Mouse (Mus musculus) layer of hippocampus, adult 2 months (tissue): ENCODE results near the gene Tbccd1. TPM values are rescaled to one million over a fixed set of nuclear protein-coding genes. Genes with fewer than 3 reads are reported as not detected.
"Not testable (repeated sequence)": the region's sequence is repeated elsewhere in the genome, so short reads cannot be mapped to it uniquely, and the experiment has no call there.

Experiments
- DNase-seq, 2 experiments: peaks; one replicate each; pipeline ENCODE4 v3.0.0; 2022; ENCODE audit warnings: low spot score in 2 of 2
- H3K27ac ChIP-seq: fragments of 200-600 bp; 2 replicates; pipeline ENCODE4 v1.8.1; 2022
- H3K4me3 ChIP-seq: fragments of 200-600 bp; 2 replicates; pipeline ENCODE4 v1.8.1; 2022; ENCODE audit warnings: mild to moderate bottlenecking
- CTCF ChIP-seq: fragments of 200-600 bp; conservative IDR thresholded peaks from 2 replicates; pipeline ENCODE4 v1.8.1; 2022; ENCODE audit warnings: antibody characterized with exemption, mild to moderate bottlenecking, moderate library complexity
- total RNA-seq, 2 experiments: library from RNA; stranded (reverse); gene quantifications; 2 replicates each; pipeline ENCODE4 v1.2.3; 2021

The Tbccd1 gene
- total RNA-seq, 2 experiments from 2014 or later, result 13.6 to 15.9 TPM

DNA sequence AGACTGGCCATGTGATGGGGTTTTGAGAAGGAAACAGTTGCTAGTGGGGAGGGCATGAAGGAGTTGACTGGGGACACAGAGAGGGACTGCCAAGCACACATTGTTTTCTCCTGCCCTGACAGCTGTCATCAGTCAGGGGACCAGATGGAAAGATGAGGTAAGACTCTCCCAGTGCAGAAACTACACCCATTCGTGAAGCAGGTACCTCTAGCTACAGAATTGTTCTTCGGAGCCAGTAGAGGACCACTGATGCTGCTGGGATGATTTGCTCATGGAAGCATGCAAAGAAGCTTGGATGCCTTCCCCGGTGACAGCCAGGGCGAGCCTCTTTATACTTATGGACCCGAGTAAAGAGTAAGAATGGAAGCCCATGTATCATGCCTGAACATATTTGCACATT lies 59.9 kb downstream of the Tbccd1 start:
- TF ChIP-seq CTCF, result no peak
- H3K4me3 ChIP-seq, result no peak overlapping the region
- DNase-seq, result peak; percentile 67 to 71
- H3K27ac ChIP-seq, result peak overlapping the region; percentile 81

DNA sequence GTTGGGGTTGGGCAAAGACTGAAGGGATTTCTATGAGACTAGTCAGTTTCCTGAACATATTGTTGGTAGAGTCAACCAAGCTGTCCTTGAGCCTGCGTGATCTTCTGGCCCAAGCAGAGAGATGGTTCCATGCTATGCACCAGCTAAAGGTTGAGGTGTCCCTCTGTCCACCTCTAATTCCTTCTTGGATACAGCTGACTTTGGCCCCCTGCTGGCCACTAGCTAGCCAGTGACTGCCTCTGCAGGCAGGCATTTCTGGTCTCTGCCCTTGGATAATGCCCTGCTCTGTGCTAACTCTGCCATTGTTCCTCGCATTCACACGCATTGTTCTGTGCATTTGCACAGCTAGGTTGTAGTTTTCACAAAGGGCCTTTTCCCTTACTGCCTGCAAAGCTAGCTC lies 62.0 kb downstream of the Tbccd1 start:
- no peak for DNase-seq
- no peak overlapping the region for H3K27ac ChIP-seq
- TF ChIP-seq CTCF, result peak; percentile 71
- no peak overlapping the region for H3K4me3 ChIP-seq

DNA sequence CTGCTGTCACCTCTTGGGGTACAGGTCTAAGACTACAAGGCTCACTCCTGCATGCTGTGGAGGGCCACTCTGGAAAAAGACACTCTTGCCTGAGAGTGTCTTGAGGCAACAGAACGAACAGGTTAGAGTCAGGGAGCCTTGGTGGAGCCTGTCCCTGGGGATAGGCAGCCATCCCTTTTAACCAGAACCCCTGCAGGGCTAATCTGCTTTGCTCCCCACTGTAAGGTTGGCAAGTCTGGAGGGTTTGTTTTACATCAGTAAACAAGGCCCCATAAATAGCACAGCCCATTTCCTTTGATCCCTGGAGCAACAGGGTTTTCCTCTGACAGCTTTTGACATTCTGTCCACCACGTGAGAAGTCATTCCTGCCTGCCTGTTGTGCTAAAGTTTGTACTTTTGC lies 66.2 kb downstream of the Tbccd1 start:
- peak overlapping the region; percentile 83 for H3K27ac ChIP-seq
- H3K4me3 ChIP-seq, result no peak overlapping the region
- no peak for TF ChIP-seq CTCF
- DNase-seq, result no peak

DNA sequence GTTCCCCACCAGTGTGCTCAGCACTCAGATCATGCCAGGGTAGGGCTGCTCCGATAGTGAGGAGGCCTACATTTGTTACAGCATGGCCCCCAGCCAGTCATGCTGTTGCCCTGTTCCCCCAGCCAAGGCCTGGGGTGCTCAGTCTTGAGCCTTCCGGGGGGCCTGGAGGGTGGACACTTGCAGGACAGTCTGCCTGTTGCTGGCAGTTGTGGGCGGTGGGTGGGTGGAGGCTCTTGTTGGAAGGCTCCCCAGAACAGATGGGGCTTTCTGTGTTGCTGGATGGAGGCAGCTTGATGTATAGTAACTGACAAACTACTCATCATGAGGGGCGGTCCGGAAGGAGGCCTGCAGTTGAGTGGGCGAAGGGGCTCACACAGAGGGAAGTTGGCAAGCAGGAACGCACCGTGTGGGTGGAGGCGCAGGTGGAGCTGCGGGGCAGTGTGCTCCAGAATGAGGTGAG lies 67.5 kb downstream of the Tbccd1 start:
- Histone ChIP-seq H3K27ac (peak overlapping the region; percentile 83), H3K4me3 (no peak overlapping the region)
- TF ChIP-seq CTCF, result no peak
- peak; percentile 71 to 87 for DNase-seq

DNA sequence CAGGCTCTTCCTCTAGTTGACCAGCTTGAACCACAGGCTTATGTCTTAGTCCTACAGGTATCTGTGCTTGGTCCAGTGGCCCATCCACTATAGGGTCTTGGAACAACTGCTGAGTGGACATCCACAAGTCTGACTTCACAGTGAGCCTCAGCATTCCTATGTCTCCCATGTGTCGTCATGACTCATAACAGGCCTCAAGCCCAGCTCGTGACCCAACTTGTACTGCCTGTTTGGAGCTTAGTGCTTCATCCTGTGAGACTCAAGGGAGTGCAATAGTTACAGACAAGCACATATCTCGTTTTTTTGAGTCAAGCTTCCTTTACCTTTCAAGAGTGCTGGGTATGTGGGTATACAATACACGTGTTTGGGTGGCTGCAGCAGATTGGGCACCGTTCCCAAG lies 74.8 kb downstream of the Tbccd1 start:
- no peak for DNase-seq
- TF ChIP-seq CTCF, result no peak
- Histone ChIP-seq H3K27ac (no peak overlapping the region), H3K4me3 (no peak overlapping the region)

DNA sequence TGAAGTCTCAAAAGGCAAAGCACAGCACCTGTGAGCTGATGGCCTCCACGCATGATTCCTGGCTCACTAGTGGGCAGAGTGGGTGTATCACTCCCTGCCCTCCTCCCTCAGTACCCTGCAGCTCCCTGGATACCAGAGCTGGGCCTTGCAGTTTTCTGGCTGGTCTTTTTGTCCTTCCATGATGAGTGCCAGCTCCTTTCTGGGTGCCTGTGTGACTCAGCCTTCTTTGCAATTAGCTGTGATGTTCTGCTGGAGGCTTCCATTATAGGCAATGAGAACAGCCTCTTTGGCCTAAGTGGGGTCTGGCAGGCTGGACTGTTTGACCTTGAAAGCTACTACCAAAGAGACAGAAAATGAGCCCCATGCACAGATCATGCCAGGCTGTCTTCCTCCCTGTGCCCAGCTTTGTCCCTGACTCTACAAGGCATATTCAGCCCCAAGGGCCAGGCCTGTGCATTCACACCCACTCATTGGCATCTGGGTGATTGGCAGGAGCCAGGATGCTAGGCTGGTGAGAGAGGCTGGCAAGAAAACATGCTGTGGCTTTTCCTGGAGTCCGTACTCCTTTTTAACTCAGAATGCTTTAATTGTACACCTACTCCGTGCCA lies 78.1 kb downstream of the Tbccd1 start:
- TF ChIP-seq CTCF, result no peak
- Histone ChIP-seq H3K27ac (peak overlapping the region; percentile 76), H3K4me3 (no peak overlapping the region)
- peak; percentile 64 to 66 for DNase-seq

DNA sequence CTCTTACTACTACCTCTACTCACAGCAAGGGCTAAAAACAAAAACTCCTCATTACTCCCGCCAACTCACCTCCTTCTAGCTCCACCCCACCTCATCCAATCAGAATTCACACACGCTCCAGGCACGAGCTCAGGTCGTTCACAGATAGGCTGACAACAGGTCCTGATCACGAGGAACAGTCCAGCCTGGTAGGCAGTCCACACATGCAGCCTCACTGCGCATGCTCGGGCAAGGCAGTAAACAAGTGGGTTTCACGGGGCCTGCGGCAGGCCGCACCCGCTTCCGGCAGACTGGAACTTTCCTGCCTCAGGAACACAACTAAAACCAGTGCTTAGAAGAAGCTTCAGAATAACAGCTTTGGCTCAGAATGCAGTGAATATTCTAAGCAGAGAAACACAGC lies 79.2 kb downstream of the Tbccd1 start:
- H3K4me3 ChIP-seq, DNase-seq: not testable (repeated sequence)
- H3K27ac ChIP-seq, result peak overlapping the region; percentile 76; the same call in 1 of the 2 replicates

DNA sequence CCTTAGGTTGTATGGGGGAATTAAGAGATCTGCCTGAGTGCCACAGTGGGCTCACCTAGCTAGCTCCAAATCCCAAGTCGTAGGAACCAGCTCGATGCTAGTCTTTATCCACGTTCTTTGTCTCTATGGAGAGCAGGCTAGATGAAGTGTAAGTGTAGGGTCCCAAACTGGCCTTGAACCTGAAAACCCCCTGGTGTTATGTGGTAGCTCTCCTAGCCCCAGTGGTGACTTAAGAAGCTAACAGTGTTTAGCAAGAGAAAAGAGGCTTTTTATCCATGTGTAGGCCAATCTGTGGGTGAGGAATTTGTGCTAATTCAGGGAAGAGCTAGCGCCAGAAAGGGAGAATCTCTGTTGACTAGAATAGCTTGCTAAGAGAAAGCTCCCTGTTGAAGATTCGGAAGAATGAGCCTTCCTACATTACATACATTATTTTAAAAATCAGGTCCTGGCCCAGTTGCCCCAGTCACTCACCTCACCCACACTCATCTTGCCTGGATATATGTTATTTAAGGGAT lies 81.9 kb downstream of the Tbccd1 start:
- TF ChIP-seq CTCF, result no peak
- no peak for DNase-seq
- no peak overlapping the region for H3K4me3 ChIP-seq
- H3K27ac ChIP-seq, result no peak overlapping the region

DNA sequence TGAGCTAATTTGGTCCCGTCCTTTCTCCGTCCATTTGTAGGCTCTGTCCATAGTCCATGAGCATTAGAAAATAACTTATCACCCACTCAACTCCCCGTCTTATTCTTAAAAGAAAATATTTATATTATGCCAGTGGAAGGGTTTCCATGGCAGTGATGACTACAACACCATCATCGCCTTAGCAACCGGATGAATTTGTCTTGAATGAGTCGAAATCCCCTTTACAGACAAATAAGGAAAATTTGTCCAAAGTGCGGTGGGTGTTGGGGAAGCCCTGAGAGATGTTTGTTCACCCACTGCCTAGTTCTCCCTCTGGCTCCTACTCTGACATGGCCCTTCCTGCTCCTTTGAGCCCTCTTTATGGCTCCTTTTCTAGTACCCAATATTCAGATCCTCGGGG lies 88.8 kb downstream of the Tbccd1 start:
- Histone ChIP-seq H3K27ac (peak overlapping the region; percentile 65), H3K4me3 (no peak overlapping the region)
- TF ChIP-seq CTCF, result no peak
- peak in 1 of 2 experiments; percentile 49 for DNase-seq

DNA sequence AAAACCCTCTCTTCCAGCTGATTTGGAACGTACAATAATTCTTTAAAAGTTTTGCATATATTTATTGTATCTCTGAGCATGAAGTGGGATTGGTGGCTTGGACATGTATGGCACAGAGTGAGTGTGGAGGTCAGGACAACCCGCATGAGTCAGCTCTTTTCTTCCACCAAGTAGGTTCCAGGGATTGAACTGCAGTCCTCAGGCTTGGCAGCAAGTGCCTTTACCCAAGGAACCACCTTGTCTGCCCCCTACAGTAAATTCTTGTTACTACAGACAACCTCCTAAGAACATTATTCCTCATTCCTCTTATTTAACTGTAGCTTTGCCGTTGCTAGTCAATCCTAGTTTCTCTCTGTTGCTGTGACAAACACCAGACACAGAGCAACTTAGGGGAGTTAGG lies 90.1 kb downstream of the Tbccd1 start:
- H3K27ac ChIP-seq, result peak overlapping the region; percentile 64; the same call in 1 of the 2 replicates
- peak; percentile 62 for TF ChIP-seq CTCF
- no peak overlapping the region for H3K4me3 ChIP-seq
- no peak for DNase-seq

DNA sequence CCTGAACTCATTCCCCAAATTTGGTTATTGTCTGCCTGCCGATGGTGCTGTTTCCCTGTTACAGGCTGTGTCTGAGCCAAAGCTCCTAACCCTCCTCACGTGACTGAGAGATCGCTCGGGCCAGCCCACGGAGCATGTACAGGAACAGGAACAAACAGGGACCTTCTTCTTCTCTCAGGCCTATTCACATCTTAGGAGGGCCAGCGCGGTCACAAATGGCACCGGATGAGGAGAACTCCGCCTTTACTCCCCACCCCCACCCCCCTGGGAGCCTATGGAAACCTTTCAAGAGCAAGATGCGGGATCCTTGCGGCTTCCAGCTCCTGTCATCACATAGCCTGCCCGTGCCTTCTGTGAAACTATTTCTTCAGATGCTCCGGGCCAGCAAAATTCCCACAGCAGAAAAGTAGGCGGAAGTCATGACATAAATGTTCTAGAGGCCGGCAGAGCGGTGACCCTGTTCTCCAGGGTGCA lies 90.7 kb downstream of the Tbccd1 start:
- DNase-seq, result peak in 1 of 2 experiments; percentile 11
- Histone ChIP-seq H3K27ac (peak overlapping the region; percentile 64; the same call in 1 of the 2 replicates), H3K4me3 (no peak overlapping the region)
- TF ChIP-seq CTCF, result no peak

DNA sequence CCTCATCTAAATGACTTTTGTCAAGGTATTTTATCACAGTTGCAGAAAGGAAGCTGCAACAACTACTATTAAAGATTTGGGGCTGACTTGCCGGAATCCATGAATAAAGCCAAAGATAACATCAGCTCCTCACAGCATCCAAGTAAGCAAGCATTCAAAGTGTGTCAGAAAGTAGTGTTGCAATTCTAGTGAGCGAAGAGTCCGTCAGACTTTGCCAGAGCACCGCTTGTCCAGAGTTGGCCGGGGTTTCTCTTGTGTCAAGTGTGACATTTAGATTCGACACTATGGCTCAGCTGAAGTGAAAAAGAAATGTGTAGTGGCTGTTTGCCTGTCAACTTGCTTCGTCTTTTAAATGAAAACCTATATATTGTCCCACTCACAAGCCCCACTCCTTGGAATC lies 91.9 kb downstream of the Tbccd1 start:
- H3K4me3 ChIP-seq, result no peak overlapping the region
- H3K27ac ChIP-seq, result no peak overlapping the region
- TF ChIP-seq CTCF, result no peak

More for the DNA sequence above, 91.9 kb downstream of the Tbccd1 start:
- DNase-seq, result no peak

Other genes starting within 250 kb of the Tbccd1 start
- gene Dgkg, start 200.4 kb downstream of the Tbccd1 start, total RNA-seq, result 100 to 1,000 TPM; 199 to 231 TPM
- not detected for gene Crygs, start 46.1 kb downstream of the Tbccd1 start, total RNA-seq
- 10 to 100 TPM; 61.1 to 62.5 TPM for gene Dnajb11, start 176 bp upstream of the Tbccd1 start, total RNA-seq
- not detected for gene Ahsg, start 33.6 kb upstream of the Tbccd1 start, total RNA-seq
- gene Fetub, start 60.7 kb upstream of the Tbccd1 start, total RNA-seq, result under 1 TPM; 0.49 to 0.54 TPM
- gene Hrg, start 93.4 kb upstream of the Tbccd1 start, total RNA-seq, result not detected
- not detected for gene Kng2, start 171.8 kb upstream of the Tbccd1 start, total RNA-seq
- gene Kng1, start 200.2 kb upstream of the Tbccd1 start, total RNA-seq, result not detected
- gene Eif4a2, start 249.8 kb upstream of the Tbccd1 start, total RNA-seq, result 100 to 1,000 TPM; 923 to 956 TPM